Mouse (Mus musculus): Measurements from ENCODE around the gene Maf. TPM values are rescaled to one million over a fixed set of nuclear protein-coding genes. Genes with fewer than 3 reads are reported as not detected.

The Maf gene
- total RNA-seq, 1 experiment, result 1.4 TPM

DNA sequence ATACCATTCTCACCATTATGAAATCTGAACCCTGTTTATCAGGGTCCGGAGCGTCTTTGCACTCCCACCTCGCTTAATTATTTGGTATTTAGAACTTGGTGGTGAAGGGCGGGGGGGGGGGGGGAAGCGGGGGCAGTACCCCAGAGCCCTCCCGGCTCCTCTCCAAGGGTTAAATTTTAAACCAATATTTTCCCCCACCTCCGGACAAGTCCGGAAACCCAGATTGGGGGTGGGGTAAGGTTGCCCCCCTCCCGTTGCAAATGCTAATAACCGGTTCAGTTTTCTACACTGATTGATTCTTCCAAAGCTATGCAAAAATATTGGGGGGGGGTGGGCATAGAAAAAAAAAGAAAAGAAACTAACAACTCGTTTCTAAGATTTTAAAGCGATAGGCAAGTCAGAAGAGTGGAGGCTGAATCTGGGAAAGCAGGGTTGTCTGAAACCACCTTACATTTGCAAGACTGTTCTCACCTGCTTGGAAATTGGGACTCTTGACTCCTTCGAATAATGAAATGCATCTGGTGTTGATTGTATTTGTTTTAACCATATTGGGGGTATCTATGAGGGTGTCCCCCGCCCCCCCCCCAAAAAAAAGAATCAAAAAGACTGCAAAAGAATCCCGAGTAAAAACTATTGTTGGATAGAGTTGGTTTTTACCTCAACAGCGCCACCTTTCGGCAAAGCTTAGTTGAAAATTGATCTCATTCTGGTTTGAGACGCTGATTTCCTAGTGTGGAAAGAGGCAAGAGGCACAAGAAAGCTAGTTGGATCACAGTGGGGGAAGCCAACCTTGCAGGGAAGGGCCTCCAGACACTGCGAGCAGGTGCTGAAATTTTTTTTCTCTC is 1.6 kb upstream of the Maf start:
- Histone ChIP-seq H3K4me1 (ENCODE audit: control insufficient read depth in 2 of 2, insufficient read depth in 2 of 2, low read length in 2 of 2, poor library complexity in 1 of 2) (no peaks in the 10 kb centered on the region), H3K9ac (ENCODE audit: insufficient read depth, low read depth, low read length, poor library complexity, severe bottlenecking) (no peak overlapping the region), H3K4me3 (ENCODE audit: insufficient read depth in 1 of 2, low read depth in 1 of 2, low read length in 2 of 2, poor library complexity in 1 of 2, severe bottlenecking in 1 of 2) (no peak overlapping the region), H3K27ac (ENCODE audit: insufficient read depth, low read depth, low read length, poor library complexity, severe bottlenecking) (no peak overlapping the region), H3K36me3 (ENCODE audit: control insufficient read depth, insufficient read depth, low read length, poor library complexity, severe bottlenecking) (no peaks in the 10 kb centered on the region), H3K9me3 (ENCODE audit: control insufficient read depth, insufficient read depth, low read depth, low read length) (no peaks in the 10 kb centered on the region)
- DNase-seq (ENCODE audit: low read depth, low spot score), result peak; percentile 63
- in situ Hi-C loops (cut with MboI; ENCODE audit: low sequenced_read_pairs in 2 of 2, unreplicated experiment in 2 of 2), result no loop called here
- no peak for TF ChIP-seq CHD2 (IDR thresholded peaks at IDR 0.05; ENCODE audit: low read depth, low read length)
- no peak for TF ChIP-seq ZNF384 (IDR thresholded peaks at IDR 0.05; ENCODE audit: low read depth, low read length)
- TF ChIP-seq ZC3H11A (IDR thresholded peaks at IDR 0.05; ENCODE audit: borderline replicate concordance, low read depth, low read length), result no peak
- TF ChIP-seq MAFK (IDR thresholded peaks at IDR 0.05; ENCODE audit: insufficient read depth, low read depth, low read length), result no peak
- TF ChIP-seq HCFC1 (IDR thresholded peaks at IDR 0.05; ENCODE audit: borderline replicate concordance, insufficient read depth, low read length), result no peak

DNA sequence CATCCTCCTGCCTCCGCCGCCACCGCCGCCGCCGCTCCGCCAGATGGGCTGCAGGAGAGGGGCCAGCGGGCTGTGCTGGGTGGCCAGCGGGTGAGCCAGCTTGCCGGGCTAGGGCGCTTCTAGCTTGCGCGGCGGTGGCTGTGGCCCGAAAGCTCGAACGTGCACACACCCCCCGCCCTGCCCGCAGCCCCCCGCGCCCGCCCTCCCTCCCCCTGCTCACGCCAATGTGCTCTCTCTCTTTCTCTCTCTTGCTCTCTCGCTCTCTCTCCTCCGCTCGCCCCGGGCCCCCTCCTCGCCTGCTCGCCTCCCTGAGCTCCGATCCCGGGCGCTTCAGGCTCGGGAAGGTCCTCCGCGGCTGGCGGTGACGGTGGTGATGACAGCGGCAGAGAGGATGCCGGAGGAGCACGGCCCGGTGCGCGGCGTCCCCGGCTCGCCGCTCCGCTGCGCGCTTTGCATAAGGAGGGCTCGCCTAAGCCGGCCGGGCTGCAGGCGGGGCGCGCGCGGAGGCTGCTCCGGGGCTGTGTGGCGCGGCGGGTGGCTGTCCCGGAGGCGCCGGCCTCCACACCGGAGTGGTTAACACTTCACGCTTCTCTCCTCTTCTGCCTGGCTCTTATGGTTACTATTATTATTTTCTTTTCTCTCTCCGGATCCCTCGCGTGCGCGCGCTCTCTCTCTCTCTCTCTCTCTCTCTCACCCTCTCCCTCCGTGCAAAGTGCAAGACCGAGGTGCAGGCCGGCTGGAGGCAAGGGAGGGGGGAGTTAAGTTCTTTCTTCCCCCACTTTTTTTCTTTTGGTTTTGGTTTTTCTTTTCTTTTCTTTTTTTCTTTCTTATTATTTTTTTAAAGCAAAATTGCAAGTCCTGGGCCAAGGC is 498 bp downstream of the Maf start:
- peak overlapping the region; percentile 65 to 77 for H3K4me3 ChIP-seq (ENCODE audit: insufficient read depth in 1 of 2, low read depth in 1 of 2, low read length in 2 of 2, poor library complexity in 1 of 2, severe bottlenecking in 1 of 2)
- H3K36me3 ChIP-seq (ENCODE audit: control insufficient read depth, insufficient read depth, low read length, poor library complexity, severe bottlenecking), result no peaks in the 10 kb centered on the region
- no peaks in the 10 kb centered on the region for H3K9me3 ChIP-seq (ENCODE audit: control insufficient read depth, insufficient read depth, low read depth, low read length)
- no peaks in the 10 kb centered on the region for H3K4me1 ChIP-seq (ENCODE audit: control insufficient read depth in 2 of 2, insufficient read depth in 2 of 2, low read length in 2 of 2, poor library complexity in 1 of 2)
- DNase-seq (ENCODE audit: low read depth, low spot score), result peak; percentile 40
- no peak overlapping the region for H3K27ac ChIP-seq (ENCODE audit: insufficient read depth, low read depth, low read length, poor library complexity, severe bottlenecking)
- TF ChIP-seq HCFC1 (IDR thresholded peaks at IDR 0.05; ENCODE audit: borderline replicate concordance, insufficient read depth, low read length), result no peak
- TF ChIP-seq ZC3H11A (IDR thresholded peaks at IDR 0.05; ENCODE audit: borderline replicate concordance, low read depth, low read length), result no peak
- no peak for TF ChIP-seq CHD2 (IDR thresholded peaks at IDR 0.05; ENCODE audit: low read depth, low read length)
- TF ChIP-seq MAFK (IDR thresholded peaks at IDR 0.05; ENCODE audit: insufficient read depth, low read depth, low read length), result no peak
- H3K9ac ChIP-seq (ENCODE audit: insufficient read depth, low read depth, low read length, poor library complexity, severe bottlenecking), result peak overlapping the region; percentile 55
- in situ Hi-C loops (cut with MboI; ENCODE audit: low sequenced_read_pairs in 2 of 2, unreplicated experiment in 2 of 2), result no loop called here

DNA sequence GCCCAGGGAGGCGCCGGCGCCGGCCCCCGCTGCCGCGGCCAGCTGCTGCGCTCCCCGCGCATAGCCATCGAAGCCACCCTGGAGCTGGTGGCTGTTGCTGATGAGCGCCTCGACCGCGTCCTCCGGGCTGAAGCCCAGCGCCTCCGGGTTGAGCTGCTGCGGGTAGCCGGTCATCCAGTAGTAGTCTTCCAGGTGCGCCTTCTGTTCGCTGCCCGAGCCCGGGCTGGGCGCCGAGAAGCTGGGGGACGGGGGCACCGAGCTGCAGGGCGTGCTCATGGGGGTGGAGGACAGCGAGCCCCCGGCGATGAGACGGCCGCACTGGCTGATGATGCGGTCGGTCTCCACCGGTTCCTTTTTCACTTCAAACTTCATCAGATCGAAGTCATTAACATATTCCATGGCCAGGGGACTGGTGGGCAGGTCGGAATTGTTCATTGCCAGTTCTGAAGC is 1.2 kb downstream of the Maf start:
- H3K9ac ChIP-seq (ENCODE audit: insufficient read depth, low read depth, low read length, poor library complexity, severe bottlenecking), result no peak overlapping the region
- in situ Hi-C loops (cut with MboI; ENCODE audit: low sequenced_read_pairs in 2 of 2, unreplicated experiment in 2 of 2), result no loop called here
- DNase-seq (ENCODE audit: low read depth, low spot score), result no peak
- TF ChIP-seq MAFK (IDR thresholded peaks at IDR 0.05; ENCODE audit: insufficient read depth, low read depth, low read length), result no peak
- no peak for TF ChIP-seq ZNF384 (IDR thresholded peaks at IDR 0.05; ENCODE audit: low read depth, low read length)
- TF ChIP-seq ZC3H11A (IDR thresholded peaks at IDR 0.05; ENCODE audit: borderline replicate concordance, low read depth, low read length), result no peak
- no peak for TF ChIP-seq CHD2 (IDR thresholded peaks at IDR 0.05; ENCODE audit: low read depth, low read length)
- TF ChIP-seq HCFC1 (IDR thresholded peaks at IDR 0.05; ENCODE audit: borderline replicate concordance, insufficient read depth, low read length), result no peak
- H3K4me3 ChIP-seq (ENCODE audit: insufficient read depth in 1 of 2, low read depth in 1 of 2, low read length in 2 of 2, poor library complexity in 1 of 2, severe bottlenecking in 1 of 2), result peak overlapping the region; percentile 65 to 77
- H3K9me3 ChIP-seq (ENCODE audit: control insufficient read depth, insufficient read depth, low read depth, low read length), result no peaks in the 10 kb centered on the region
- no peaks in the 10 kb centered on the region for H3K4me1 ChIP-seq (ENCODE audit: control insufficient read depth in 2 of 2, insufficient read depth in 2 of 2, low read length in 2 of 2, poor library complexity in 1 of 2)
- no peaks in the 10 kb centered on the region for H3K36me3 ChIP-seq (ENCODE audit: control insufficient read depth, insufficient read depth, low read length, poor library complexity, severe bottlenecking)
- no peak overlapping the region for H3K27ac ChIP-seq (ENCODE audit: insufficient read depth, low read depth, low read length, poor library complexity, severe bottlenecking)

DNA sequence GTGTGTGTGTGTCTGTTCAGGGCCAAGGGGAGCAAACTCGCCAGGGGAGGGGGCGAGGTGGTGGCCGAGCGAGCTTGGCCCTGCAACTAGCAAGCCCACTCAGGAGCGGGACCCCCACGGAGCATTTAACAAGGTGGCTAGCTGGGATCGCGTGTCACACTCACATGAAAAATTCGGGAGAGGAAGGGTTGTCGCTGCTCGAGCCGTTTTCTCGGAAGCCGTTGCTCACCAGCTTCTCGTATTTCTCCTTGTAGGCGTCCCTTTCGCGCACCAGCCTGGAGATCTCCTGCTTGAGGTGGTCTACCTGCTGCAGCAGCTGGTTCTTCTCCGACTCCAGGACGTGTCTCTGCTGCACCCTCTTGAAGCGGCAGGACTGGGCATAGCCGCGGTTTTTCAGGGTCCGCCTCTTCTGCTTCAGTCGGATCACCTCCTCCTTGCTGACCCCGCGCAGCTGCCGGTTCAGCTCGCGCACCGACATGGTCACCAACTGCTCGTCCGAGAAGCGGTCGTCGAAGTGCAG is 1.9 kb downstream of the Maf start:
- in situ Hi-C loops (cut with MboI; ENCODE audit: low sequenced_read_pairs in 2 of 2, unreplicated experiment in 2 of 2), result no loop called here

More for the DNA sequence above, 1.9 kb downstream of the Maf start:
- TF ChIP-seq ZNF384 (IDR thresholded peaks at IDR 0.05; ENCODE audit: low read depth, low read length) (no peak), HCFC1 (IDR thresholded peaks at IDR 0.05; ENCODE audit: borderline replicate concordance, insufficient read depth, low read length) (no peak), MAFK (IDR thresholded peaks at IDR 0.05; ENCODE audit: insufficient read depth, low read depth, low read length) (no peak)
- H3K9me3 ChIP-seq (ENCODE audit: control insufficient read depth, insufficient read depth, low read depth, low read length), result no peaks in the 10 kb centered on the region
- no peak overlapping the region for H3K27ac ChIP-seq (ENCODE audit: insufficient read depth, low read depth, low read length, poor library complexity, severe bottlenecking)
- peak overlapping the region; percentile 27 to 77 for H3K4me3 ChIP-seq (ENCODE audit: insufficient read depth in 1 of 2, low read depth in 1 of 2, low read length in 2 of 2, poor library complexity in 1 of 2, severe bottlenecking in 1 of 2)
- no peaks in the 10 kb centered on the region for H3K4me1 ChIP-seq (ENCODE audit: control insufficient read depth in 2 of 2, insufficient read depth in 2 of 2, low read length in 2 of 2, poor library complexity in 1 of 2)
- no peaks in the 10 kb centered on the region for H3K36me3 ChIP-seq (ENCODE audit: control insufficient read depth, insufficient read depth, low read length, poor library complexity, severe bottlenecking)
- H3K9ac ChIP-seq (ENCODE audit: insufficient read depth, low read depth, low read length, poor library complexity, severe bottlenecking), result no peak overlapping the region
- peak; percentile 9 for DNase-seq (ENCODE audit: low read depth, low spot score)
